Mouse (Mus musculus): ENCODE measurements at regions not wholly inside any gene's neighbourhood (a gene's known extent, or its start where the extent isn't known, plus 50 kb on each side); places are given as distances from the start of the nearest gene placed in this dataset.
"Not testable (repeated sequence)": the region's sequence is repeated elsewhere in the genome, so short reads cannot be mapped to it uniquely, and the experiment has no call there.

DNA sequence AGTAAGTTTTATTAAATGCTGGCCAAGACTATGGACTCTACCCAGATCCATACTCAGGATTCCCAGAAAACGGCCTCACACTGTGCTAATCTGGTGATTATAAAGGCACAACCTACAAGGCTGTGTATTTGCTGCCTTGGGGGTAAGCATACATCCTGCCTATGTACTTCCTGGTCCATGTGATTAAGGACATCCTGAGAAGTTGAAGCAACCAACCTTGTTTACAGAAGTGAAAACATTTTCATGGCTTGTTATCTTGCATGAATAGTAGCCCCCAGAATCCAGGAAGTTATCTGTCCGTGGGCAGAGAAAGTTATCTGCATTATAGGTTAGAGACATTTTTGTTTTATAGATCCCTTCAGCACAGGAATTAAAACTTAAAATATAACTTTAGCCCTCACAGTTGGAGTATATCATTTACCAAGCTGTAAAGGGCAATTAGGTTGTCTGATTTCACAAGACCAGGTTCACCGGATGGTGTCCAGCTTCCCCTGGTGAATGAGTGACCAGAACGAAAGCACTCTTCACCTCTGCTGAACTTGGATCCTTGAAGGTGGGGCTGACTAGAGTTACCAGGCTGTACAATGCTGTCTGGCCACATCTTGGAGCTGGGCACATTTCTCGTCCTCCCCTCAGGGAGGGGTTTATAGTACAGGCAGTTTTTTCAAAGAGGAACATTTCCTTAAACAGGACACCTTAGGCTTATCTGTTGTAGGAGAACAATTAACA is 90.1 kb upstream of the Tbl1xr1 start:
- DNase-seq (ENCODE audit: extremely low spot score in 1 of 2, low spot score in 1 of 2): no peak

DNA sequence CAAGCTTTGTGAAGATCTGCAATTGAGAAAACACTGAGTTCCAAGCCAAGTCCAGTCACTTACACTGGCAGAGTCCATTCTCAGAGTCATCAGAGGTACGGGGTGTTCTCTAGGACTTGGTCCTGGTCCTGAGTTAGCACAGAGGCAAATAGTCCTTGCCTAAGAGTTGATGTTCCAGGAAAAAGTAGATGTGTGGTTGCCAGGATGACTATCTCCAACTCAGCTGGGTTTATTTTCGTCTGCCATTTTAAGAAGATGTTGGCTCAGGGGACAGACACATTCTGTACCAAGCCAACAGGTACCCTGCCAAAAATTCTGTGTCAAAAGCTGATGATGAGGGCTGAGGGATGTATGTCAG is 89.6 kb upstream of the Tbl1xr1 start:
- DNase-seq (ENCODE audit: extremely low spot score in 1 of 2, low spot score in 1 of 2): no peak

DNA sequence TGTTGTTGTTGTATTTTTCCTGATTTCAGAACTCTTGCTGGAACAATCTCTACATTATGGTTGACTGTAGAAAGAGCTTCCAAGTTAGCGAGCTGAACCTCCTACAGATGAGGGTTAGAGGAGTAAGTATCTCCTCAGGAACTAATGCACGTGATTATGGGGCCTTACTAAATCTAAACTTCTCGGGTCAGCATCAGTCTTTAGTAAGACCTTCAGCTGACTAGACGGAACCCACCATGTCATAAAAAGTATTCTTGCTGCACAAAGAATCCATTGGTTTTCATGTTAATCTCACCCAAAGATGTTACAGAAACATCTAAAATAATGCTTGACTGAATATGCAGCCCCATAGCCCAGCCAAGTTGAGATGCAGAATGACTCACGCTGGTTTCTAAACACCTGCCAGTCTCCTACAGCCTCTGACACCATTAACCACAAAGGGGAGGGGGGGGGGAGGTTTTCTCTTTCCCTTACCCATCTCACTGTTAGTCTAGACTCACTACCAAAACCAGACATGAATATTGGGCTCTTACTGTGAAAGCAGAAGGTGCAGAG is 88.9 kb upstream of the Tbl1xr1 start:
- no peak for DNase-seq (ENCODE audit: extremely low spot score in 1 of 2, low spot score in 1 of 2)

DNA sequence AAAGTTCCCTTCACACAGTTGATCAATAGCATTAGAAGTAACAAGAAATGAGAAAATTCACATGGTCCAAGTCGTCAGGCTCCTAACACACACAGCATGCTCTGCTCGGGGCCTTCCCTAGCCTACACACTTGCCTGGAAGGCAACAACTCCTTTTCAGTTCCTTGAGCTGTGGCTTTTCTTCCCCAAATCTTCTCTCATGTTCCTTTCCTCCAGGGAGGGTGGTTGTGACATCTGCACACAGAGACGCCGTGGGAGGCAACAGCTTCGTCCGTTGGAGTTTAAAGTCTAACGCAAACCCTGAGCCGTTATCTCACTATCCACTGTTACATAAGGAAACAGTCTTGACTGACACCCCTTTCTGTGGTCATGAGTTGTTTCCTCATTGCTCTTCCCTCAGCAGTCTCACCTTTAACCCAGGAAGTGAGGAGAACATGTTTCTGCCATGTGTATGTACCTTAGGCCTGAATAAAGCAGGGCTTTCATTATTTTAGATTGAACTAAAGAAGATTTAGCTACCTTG is 88.4 kb upstream of the Tbl1xr1 start:
- DNase-seq (ENCODE audit: extremely low spot score in 1 of 2, low spot score in 1 of 2): no peak

DNA sequence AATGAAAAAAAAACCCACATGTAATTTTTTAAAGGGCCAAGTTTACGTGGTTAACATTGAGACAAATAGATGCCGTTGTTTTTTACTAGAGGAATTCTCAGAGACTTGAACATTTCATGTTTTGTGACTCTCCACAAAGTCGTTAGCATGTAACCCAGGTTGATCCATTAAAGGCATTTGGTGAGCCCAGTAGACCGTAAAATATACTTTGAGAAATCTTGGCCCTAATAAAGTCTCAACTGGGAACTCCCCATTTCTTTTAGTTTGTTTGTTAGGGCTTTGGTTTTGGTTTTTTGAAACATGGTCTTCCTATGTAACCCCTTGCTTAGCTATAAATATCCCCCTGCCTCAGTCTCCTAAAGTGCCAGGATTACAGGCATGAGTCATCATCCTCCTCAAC is 85.9 kb upstream of the Tbl1xr1 start:
- DNase-seq (ENCODE audit: extremely low spot score in 1 of 2, low spot score in 1 of 2): no peak

DNA sequence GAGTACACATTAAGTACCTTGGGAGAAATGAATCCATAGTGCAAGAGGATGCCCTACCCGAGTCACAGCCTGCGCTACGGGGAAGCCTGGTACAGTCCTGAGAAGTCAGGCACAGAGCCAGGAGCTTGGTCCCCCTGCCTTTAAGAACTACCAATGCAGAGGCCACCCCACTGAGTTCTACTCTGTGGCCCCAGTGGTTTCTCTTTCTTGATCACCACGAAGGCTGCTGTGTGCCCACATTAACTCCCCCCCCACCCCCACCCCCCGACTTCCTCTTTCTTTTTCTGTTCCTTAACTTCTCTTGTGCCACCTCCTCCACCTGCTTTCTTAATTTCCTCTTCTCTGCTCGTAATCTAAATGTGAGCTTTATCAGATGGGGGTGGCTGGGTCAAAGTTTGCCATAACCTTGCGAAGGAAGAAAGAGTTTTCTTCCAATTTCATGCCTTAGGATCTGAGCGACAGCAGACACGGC is 84.7 kb upstream of the Tbl1xr1 start:
- DNase-seq (ENCODE audit: extremely low spot score in 1 of 2, low spot score in 1 of 2): no peak

DNA sequence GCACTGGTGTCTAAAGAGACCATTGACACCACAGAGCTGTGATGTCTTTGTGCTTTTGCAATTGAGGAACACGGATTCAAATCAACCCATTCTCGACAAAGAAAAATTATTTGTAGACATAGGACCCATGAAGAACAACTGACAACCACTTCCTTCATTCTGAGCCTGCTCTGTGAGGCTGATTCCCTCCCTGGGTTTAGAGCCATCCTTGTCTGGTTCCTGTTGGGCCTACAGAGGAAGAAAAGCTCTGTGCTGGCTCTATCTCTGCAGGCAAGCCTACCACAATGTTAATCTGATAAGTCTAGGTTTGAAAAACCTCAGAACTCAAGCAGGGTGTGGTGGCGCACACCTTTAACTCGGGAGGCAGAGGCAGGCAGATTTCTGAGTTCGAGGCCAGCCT is 84.2 kb upstream of the Tbl1xr1 start:
- no peak for DNase-seq (ENCODE audit: extremely low spot score in 1 of 2, low spot score in 1 of 2)

DNA sequence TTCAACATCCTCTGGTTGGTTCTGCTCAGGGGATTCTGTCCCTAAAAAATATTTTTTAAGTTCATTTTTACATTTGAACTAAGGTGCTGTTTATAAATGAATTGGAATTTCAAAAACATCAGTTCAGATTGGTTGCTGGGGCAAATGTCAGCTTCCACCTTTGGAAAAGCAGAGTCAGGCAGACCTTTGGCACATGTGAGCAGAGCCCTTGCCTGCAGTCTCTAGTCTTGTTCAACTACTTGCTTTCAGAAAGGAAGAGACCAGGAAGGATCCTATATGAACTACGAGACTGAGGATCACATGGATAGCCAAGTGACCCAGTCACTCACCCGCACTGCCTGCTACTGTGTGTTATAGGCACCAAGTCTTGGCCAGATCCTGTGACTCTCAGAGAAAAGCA is 82.5 kb upstream of the Tbl1xr1 start:
- no peak for DNase-seq (ENCODE audit: extremely low spot score in 1 of 2, low spot score in 1 of 2)

DNA sequence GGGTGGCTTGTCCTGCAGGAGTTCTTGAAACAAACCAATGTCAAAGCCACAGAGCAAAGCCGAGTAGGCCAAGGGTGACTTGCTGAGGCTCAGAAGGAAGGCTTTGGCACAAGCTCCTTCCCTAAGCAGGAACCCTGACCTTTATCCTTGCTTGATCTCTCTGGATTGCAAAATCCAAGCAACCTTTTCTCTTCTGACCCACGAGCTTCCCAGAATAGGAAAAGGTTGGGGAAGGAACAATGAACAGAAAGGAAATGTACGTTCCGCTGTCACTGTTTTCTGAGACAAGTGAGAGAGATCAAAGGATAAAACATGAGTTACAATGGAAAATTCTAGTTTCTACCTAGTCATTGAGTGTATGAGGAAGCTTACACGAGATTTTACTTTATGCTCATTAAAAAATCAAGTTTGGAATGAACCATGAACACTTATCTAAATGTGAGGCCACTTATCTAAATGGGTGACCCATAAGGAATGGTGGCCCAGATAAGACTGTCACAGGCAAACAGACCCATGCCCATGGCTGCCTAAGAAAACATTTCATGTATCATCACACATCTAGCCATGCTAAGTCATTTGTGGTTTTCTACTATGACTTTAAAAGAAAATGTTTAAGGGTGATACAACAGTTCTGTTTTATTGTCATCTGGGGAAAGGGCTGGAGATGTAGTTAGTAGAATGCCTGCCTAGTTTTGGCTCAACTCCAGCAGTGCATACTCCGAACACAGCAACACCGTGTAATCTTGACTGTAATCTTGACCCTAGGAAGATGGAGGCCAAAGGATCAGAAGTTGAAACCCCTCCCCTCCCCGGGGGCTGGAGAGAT is 80.7 kb upstream of the Tbl1xr1 start:
- no peak for DNase-seq (ENCODE audit: extremely low spot score in 1 of 2, low spot score in 1 of 2)

DNA sequence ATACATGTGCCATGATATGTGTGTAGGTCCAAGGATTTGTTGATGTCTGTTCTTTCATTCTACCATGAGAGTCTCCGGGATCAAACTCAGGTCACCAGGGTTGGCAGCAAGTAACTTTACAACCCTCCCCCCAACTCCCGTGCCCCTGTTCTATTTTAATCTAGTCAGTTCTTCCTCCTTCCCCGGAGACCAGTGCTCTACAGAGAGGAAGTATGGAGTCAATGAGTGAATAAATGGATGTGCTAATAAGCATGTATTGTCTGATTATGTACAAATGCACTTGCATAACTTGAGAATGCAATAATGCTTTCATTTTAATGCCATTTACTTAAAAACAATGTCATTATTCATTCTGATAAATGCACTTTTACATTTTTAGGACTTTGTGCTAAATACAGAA is 79.1 kb upstream of the Tbl1xr1 start:
- DNase-seq (ENCODE audit: extremely low spot score in 1 of 2, low spot score in 1 of 2): no peak

DNA sequence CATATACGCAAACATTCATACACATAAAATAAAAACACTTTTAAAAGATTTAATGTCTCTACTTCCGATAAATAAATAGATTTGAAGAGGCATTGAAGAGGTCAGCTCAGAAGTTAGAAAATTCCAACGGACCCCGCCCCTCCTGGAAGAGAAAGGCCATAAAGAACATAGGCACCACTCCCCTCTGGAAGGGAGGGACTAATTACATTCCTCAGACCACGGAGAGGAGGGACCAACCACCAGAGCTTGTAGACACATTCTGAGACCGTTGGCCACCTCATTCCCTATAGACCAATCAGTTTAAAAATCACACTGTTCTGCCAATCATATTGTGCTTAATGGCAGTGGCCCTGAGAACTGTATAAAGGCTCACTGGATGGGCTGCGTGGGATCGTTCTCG is 71.0 kb upstream of the Tbl1xr1 start:
- no peak for DNase-seq (ENCODE audit: extremely low spot score in 1 of 2, low spot score in 1 of 2)

DNA sequence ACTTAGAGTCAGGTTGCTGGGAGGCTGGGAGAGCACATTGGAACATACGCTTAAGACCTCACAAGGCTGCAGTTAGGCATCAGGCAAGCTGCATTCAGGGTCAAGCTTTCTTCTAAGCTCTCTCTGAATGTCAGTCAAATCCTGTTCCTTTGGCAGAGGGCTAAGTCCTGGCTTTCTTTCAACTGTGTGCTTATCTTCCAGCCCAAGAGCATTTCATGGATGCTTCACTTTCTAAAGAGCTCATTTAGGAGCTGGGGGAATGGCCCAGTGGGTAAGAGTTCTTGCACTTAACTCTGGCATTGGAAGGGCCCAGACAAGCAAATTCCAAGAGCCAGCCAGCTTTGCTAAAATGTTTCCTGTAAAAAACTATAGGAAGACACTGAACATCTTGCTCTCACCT is 70.3 kb upstream of the Tbl1xr1 start:
- DNase-seq (ENCODE audit: extremely low spot score in 1 of 2, low spot score in 1 of 2): no peak

DNA sequence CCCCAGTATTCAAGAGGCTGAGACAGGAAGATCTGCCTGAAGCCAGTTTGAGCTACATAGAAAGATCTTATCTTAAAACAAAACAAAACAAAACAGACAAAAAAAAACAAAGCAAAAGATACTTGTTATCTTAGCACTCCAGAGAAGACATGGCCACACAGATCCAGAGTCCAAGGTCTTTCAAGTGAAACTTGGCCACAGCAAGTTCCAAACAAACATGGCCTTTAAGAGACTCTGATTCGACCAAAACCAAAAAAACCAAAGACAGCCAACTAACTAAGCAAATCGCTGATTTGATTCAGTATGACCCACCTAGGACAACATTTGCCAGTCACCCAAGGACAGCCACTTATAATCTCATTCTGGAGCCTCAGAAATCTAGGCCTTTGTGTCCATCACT is 69.8 kb upstream of the Tbl1xr1 start:
- DNase-seq (ENCODE audit: extremely low spot score in 1 of 2, low spot score in 1 of 2): no peak

DNA sequence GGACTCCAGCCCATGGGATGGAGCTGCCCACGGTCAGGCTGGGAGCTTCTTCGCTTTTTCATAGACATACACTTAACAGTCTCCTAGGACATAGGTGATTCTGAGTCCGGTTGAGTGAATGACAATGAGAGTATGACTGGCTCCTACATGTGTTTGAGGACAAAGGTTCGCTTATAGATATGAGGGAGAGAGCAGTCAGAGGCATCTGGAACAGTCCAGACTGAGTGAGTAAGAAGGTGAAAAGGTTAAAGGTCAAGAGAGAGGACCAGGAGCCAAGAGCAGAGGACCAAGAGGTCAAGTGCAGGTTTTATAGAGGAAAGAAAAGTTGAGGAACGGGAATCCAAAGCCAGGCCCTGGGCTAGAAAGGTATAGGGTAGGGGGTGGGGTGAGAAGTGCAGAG is 68.7 kb upstream of the Tbl1xr1 start:
- DNase-seq (ENCODE audit: extremely low spot score in 1 of 2, low spot score in 1 of 2): no peak

DNA sequence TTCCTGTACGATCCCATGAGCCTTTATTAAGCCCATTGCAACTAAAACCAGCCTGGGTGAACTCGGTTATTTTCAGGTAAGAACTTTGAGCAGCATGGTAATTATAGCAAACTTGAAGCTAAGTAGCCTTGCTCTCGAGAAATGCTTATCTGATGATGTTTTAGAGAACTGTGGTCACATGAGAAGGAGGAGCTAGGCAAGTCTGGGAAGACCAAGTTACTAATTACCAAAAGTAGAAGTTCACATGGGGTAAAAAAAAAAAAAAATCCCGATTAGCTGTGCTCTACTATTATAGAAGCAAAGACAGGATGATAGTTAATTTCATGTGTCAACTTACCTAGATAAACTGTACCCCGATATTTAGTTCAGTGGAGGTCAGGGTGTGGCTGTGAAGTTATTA is 68.0 kb upstream of the Tbl1xr1 start:
- DNase-seq (ENCODE audit: extremely low spot score in 1 of 2, low spot score in 1 of 2): no peak

DNA sequence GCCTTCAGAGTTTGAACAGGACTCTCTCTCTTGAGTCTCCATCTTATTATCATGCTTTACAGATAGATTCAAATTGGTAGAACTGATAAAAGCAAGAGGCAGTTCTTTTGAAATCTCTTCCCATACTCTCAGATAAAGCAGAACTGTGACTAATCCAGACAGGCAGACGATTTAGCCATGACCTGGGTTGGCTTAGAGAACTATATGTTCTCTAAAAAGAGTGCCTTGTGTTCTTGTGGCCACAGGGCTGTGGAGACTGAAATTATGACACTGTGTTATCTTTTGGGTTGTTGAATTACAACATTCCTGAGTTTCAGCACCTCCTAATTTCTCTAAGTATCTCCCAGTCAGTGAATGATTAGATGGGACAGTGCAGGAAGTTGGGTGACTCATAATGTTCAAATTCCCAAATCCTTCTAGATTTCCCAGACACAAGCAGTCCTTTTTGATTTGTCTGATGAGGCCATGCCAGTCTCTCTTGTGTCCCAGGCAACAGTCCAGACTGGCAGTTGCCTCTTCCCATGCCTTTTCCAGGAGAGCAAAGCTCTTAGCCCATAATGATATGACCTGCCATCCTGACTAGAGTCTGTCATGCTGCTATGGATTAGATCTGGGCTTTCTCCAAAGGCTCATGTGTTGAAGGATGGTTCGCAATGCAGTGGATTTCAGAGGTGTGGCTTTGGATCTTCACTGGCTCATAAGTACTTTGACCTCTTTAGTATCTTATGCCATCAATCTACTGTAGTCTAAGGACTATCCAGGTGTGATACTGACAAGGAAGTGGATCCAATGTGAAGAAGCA is 66.4 kb upstream of the Tbl1xr1 start:
- no peak for DNase-seq (ENCODE audit: extremely low spot score in 1 of 2, low spot score in 1 of 2)

DNA sequence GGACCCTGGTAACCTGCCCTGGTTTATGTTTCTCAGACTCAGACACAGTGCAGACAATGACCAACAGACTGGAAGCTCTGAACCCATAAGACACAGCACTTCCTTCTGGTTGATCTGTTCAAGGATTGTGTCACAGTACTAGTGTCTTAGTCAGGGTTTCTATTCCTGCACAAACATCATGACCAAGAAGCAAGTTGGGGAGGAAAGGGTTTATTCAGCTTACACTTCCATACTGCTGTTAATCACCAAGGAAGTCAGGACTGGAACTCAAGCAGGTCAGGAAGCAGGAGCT is 65.8 kb upstream of the Tbl1xr1 start:
- not testable (repeated sequence) for DNase-seq (ENCODE audit: extremely low spot score in 1 of 2, low spot score in 1 of 2)

DNA sequence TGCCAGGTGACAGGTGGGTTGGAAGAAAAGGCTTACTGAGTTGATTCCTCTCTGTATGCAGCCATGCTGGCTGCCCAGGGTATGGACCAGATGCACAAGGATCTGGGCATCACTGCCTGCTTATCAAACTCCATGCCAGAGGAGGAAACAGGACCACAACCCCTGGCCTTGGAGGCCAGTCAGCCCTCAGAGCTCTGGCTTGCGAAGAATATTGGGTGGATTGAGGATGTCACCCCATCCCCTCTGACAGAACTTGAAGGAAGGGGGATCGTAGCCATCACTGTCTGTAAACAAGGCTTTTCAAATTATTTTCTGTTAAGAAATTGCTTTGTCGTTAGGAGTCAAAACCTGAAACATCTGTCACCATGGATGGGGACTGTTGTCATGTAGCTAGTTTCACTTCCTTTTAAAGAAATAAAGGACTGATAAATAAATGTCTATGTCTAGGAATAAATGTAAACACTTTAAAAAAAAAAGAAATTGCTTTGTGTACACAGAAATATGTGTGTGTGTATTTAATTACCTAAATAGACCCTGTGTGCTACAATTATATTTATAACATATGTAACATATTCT is 55.0 kb upstream of the Tbl1xr1 start:
- no peak for DNase-seq (ENCODE audit: extremely low spot score in 1 of 2, low spot score in 1 of 2)

DNA sequence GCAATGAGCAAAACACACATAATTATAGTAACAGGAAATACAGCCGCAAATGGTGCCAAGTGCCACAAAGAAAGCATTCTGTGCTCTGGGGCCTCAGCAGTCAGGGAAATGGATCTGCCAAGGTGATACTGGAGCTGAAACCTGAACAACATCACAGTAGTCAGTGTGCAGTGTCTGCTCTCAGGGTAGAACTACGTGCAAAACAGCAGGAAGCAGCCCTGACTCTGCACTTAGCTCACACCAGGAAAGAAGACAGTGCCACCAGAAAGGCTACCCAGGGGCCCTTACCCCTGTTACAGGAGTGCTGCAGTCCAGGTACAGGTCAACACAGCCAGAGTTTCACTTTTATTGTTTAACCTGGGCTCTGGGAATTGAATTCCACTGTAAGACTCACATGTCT is 54.0 kb upstream of the Tbl1xr1 start:
- DNase-seq (ENCODE audit: extremely low spot score in 1 of 2, low spot score in 1 of 2): no peak

DNA sequence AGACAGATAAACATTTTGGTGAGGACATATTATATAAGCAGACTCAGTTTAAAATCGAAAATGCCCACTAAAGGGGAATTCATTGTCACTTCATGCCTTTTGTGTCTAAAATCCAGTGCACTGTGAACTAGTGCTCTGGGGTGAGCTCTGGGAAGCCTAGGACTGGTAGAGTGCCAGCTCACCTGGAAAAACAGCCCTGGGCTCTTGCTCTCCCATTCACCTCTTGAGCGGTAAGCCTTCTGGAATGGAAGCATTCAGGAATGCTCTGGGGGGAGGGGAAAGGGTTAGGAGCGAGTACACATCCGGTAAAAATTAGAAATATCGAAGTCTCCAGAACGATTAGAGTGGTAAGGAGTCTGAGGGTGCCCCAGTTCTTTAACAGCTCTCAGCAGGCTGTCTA is 53.4 kb upstream of the Tbl1xr1 start:
- DNase-seq (ENCODE audit: extremely low spot score in 1 of 2, low spot score in 1 of 2): no peak

DNA sequence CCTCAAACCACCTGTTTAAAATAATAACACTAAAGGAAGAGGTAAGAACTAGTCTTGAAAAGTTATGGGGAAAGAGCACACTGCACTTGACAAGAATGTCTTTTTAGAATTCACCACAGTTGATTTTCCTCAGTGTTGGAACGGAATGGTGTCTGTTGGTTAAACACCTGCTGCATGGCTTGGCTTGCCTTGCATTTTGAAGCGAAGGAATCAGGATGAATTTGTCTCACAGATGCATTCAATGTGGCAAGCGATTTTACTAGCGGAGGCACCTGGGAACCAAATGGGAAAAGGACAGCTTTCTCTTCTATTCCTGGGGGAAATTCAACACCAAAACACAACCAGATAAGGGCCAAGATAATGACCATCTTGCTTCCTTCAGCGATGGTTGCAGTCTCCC is 52.9 kb upstream of the Tbl1xr1 start:
- DNase-seq (ENCODE audit: extremely low spot score in 1 of 2, low spot score in 1 of 2): no peak
